Mouse (Mus musculus): ENCODE measurements around the gene Gng4. TPM values are rescaled to one million over a fixed set of nuclear protein-coding genes. Genes with fewer than 3 reads are reported as not detected.

Gene Gng4
- polyA plus RNA-seq, 1 experiment from 2014 or later = 3.8 TPM

- Histone ChIP-seq H3K9ac (ENCODE audit: low read depth, low read length) (no peak overlapping the region), H3K27ac (ENCODE audit: low read depth, low read length) (no peak overlapping the region), H3K4me1 (replicated peaks; ENCODE audit: control insufficient read depth, insufficient read depth, low read length) (no peaks in the 10 kb centered on the region), H3K27me3 (replicated peaks; ENCODE audit: control insufficient read depth, insufficient read depth, low read length) (no peaks in the 10 kb centered on the region), H3K36me3 (ENCODE audit: control insufficient read depth, insufficient read depth) (no peaks in the 10 kb centered on the region), H3K4me2 (replicated peaks; ENCODE audit: low read depth) (no peak overlapping the region), H3K4me3 (ENCODE audit: low read depth, low read length) (no peak overlapping the region), H3K9me3 (ENCODE audit: control insufficient read depth) (no peaks in the 10 kb centered on the region)
- no peak for TF ChIP-seq CTCF (IDR thresholded peaks at IDR 0.05; ENCODE audit: low read depth)
- ATAC-seq = no peak
- WGBS = 59% methylated on average over 11 of the region's 11 CpGs
Observed at GRCm38 (mm10) chr13:13862346-13862745, 78.5 kb downstream of the Gng4 start.

- Histone ChIP-seq H3K27ac (ENCODE audit: low read depth, low read length) (no peak overlapping the region), H3K36me3 (ENCODE audit: control insufficient read depth, insufficient read depth) (no peaks in the 10 kb centered on the region), H3K9ac (ENCODE audit: low read depth, low read length) (no peak overlapping the region), H3K9me3 (ENCODE audit: control insufficient read depth) (no peaks in the 10 kb centered on the region), H3K4me3 (ENCODE audit: low read depth, low read length) (no peak overlapping the region), H3K4me1 (replicated peaks; ENCODE audit: control insufficient read depth, insufficient read depth, low read length) (no peaks in the 10 kb centered on the region), H3K4me2 (replicated peaks; ENCODE audit: low read depth) (no peak overlapping the region), H3K27me3 (replicated peaks; ENCODE audit: control insufficient read depth, insufficient read depth, low read length) (no peaks in the 10 kb centered on the region)
- ATAC-seq = no peak
- 30% methylated on average over 6 of the region's 6 CpGs for WGBS
- TF ChIP-seq CTCF (IDR thresholded peaks at IDR 0.05; ENCODE audit: low read depth) = no peak
Observed at GRCm38 (mm10) chr13:13862941-13863340, 79.1 kb downstream of the Gng4 start.

- TF ChIP-seq CTCF (IDR thresholded peaks at IDR 0.05; ENCODE audit: low read depth) = no peak
- 0 out of 2 replicates have a peak, but pooled peaks have one; percentile 41 for ATAC-seq
- Histone ChIP-seq H3K9me3 (ENCODE audit: control insufficient read depth) (no peaks in the 10 kb centered on the region), H3K9ac (ENCODE audit: low read depth, low read length) (no peak overlapping the region), H3K27ac (ENCODE audit: low read depth, low read length) (no peak overlapping the region), H3K4me2 (replicated peaks; ENCODE audit: low read depth) (no peak overlapping the region), H3K27me3 (replicated peaks; ENCODE audit: control insufficient read depth, insufficient read depth, low read length) (no peaks in the 10 kb centered on the region), H3K4me3 (ENCODE audit: low read depth, low read length) (no peak overlapping the region), H3K36me3 (ENCODE audit: control insufficient read depth, insufficient read depth) (no peaks in the 10 kb centered on the region), H3K4me1 (replicated peaks; ENCODE audit: control insufficient read depth, insufficient read depth, low read length) (no peaks in the 10 kb centered on the region)
- WGBS = 44% methylated on average over 2 of the region's 2 CpGs
Observed at GRCm38 (mm10) chr13:13866339-13866738, 82.5 kb downstream of the Gng4 start.

GRCm38 (mm10) chr13:13867078-13867759 lies 83.4 kb downstream of the Gng4 start:
- no peak overlapping the region for H3K27ac ChIP-seq (ENCODE audit: low read depth, low read length)
- H3K4me2 ChIP-seq (replicated peaks; ENCODE audit: low read depth) = no peak overlapping the region
- no peak overlapping the region for H3K4me3 ChIP-seq (ENCODE audit: low read depth, low read length)
- no peak for TF ChIP-seq CTCF (IDR thresholded peaks at IDR 0.05; ENCODE audit: low read depth)
- ATAC-seq = peak; percentile 61
- 76% methylated on average over 2 of the region's 2 CpGs for WGBS
- no peaks in the 10 kb centered on the region for H3K9me3 ChIP-seq (ENCODE audit: control insufficient read depth)
- no peaks in the 10 kb centered on the region for H3K27me3 ChIP-seq (replicated peaks; ENCODE audit: control insufficient read depth, insufficient read depth, low read length)
- H3K36me3 ChIP-seq (ENCODE audit: control insufficient read depth, insufficient read depth) = no peaks in the 10 kb centered on the region
- H3K9ac ChIP-seq (ENCODE audit: low read depth, low read length) = no peak overlapping the region
- H3K4me1 ChIP-seq (replicated peaks; ENCODE audit: control insufficient read depth, insufficient read depth, low read length) = no peaks in the 10 kb centered on the region

GRCm38 (mm10) chr13:13867922-13868321 lies 84.1 kb downstream of the Gng4 start:
- H3K27ac ChIP-seq (ENCODE audit: low read depth, low read length) = no peak overlapping the region
- H3K27me3 ChIP-seq (replicated peaks; ENCODE audit: control insufficient read depth, insufficient read depth, low read length) = no peaks in the 10 kb centered on the region
- TF ChIP-seq CTCF (IDR thresholded peaks at IDR 0.05; ENCODE audit: low read depth) = peak; percentile 79
- H3K4me1 ChIP-seq (replicated peaks; ENCODE audit: control insufficient read depth, insufficient read depth, low read length) = no peaks in the 10 kb centered on the region
- no peak overlapping the region for H3K9ac ChIP-seq (ENCODE audit: low read depth, low read length)
- H3K4me3 ChIP-seq (ENCODE audit: low read depth, low read length) = no peak overlapping the region
- H3K9me3 ChIP-seq (ENCODE audit: control insufficient read depth) = no peaks in the 10 kb centered on the region
- 25% methylated on average over 3 of the region's 3 CpGs for WGBS
- ATAC-seq = no peak
- no peaks in the 10 kb centered on the region for H3K36me3 ChIP-seq (ENCODE audit: control insufficient read depth, insufficient read depth)
- no peak overlapping the region for H3K4me2 ChIP-seq (replicated peaks; ENCODE audit: low read depth)

Other genes with a start within 250 kb of the Gng4 start
- 1.1 and 1.7 TPM in 2 replicates for gene Lyst, start 193.7 kb upstream of the Gng4 start, polyA plus RNA-seq (2015; fragmentation: Nextera tagmentation; extraction: Ambion mirVana)
- 9.9 and 10.5 TPM in 2 replicates for gene B3galnt2, start 170.4 kb downstream of the Gng4 start, polyA plus RNA-seq (2015; fragmentation: Nextera tagmentation; extraction: Ambion mirVana)

All from intestine, postnatal 0 days (tissue).